Mouse (Mus musculus) kidney, postnatal 4 days (tissue): ENCODE measurements around the gene Ttc39d.
"Not testable (repeated sequence)": the region's sequence is repeated elsewhere in the genome, so short reads cannot be mapped to it uniquely, and the experiment has no call there.

ENCODE experiments used
- DNase-seq, 2 experiments: peaks; one replicate each; pipeline ENCODE4 v3.0.0; 2021; ENCODE audit warnings: mixed read lengths in 2 of 2

Ttc39d gene

DNA sequence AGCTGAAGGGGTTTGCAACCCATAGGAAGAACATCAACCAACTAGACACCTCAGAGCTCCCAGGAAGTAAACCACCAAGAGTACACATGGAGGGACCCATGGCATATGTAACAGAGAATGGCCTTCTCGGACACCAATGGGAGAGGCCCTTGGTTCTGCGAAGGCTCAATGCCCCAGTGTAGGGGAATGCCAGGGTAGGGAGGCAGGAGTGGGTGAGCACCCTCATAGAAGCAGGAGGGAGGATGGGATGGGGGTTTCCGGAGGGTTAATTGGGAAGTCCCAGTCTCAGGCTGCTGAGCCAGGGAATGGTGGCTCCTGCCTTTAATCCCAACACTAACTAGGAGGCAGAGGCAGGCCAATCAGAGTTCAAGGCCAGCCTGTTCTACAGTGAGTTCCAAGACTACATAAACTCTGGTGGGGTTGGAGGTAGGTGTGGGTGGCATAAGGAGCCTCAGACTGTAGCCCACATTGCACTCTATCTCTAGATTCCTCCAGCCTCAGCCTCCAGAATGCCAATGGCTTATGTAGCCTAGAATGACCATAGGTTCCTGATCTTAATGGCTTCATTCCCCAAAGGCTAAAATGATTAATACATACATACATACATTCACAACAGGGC, 8.0 kb upstream of the Ttc39d start:
- no peak for DNase-seq

DNA sequence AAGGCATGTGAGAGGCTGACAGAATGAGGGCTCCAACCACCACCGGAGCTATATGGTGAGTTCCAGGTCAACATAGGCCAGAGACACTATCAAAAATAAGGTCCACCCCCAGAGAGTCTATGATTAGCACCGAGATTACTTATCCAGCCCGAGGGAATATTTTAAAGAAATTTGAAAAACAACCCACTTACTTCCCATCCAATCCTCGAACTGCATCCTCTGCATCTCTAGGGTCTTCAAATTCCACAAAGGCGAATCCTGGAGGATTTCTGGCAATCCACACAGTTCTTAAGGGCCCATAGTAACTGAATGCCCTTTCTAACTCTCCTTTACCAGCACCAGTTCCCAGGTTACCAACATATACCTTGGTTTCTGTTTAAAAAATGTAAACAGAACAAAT, 1.6 kb upstream of the Ttc39d start:
- DNase-seq, result no peak

DNA sequence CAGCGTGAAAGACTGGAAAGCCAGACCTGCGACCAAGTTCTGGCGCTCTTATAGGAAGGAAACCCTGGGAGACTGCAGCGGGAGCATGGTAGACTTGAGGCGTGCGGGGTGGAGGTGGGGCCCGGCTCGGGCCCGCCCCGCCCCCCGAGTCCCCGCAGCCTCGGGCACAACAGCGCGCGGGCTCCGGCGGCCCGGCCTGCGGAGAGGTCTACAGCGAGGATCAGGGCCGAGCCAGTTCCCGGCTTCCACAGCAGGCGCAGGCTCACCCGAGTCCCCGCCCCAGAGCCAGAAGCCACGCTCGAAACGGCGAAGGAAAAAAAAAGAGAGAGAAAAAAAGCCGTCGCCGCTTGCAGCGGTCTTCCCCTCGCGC, 974 bp upstream of the Ttc39d start:
- peak in 1 of 2 experiments; percentile 82 for DNase-seq

DNA sequence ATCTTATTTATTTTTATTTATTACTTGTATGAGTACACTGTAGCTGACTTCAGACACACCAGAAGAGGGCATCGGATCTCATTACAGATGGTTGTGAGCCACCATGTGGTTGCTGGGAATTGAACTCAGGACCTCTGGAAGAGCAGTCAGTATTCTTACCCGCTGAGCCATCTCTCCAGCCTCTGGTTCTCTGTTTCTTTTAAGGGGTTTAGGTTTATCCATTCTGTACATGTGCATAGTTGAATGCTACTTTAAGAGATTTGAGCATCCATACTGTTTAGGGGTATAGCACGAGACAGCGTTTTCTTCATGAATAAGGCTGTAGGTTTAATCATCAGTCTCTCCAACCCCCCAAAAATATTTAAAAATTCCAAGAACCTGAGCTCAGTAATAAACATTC, 6.7 kb downstream of the Ttc39d start:
- not testable (repeated sequence) for DNase-seq

DNA sequence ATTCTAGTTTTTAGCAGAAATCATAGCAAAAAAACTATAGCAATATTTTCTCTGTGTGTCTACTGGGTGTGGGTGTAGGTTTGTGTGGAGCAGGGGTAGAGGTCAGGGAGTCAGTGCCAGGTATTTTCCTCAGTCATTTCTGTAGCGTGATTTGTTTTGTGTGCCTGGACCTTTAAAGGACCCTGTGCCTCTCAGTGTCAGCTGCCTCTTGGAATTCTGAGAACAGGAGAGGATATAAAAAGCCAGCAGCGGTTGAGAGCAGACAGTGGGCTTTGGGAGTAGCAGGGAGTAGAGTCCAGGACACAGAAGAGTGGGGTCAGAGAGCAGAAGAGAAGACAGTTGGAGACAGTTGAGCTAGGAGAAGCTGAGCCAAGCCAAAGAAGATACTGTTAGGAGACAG, 12.9 kb downstream of the Ttc39d start:
- DNase-seq, result no peak

DNA sequence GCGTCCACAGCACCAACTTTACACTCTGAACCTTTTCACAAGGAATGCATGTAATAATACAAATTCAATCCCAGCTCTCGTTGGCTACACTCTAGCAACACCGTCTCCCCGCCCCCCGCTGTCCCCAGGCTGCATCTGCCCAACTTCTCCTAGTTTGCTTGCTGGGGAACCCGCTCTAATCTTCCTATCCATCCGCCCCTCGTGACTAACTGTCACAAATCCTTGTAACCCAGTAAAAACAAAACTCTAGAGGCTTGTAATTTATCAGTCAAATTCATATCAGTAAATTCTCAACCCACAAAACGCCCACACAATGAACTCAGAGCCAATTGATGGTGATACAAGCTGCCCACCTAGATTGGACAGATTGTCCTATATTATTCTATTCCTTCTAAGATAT, 13.9 kb downstream of the Ttc39d start:
- no peak for DNase-seq

DNA sequence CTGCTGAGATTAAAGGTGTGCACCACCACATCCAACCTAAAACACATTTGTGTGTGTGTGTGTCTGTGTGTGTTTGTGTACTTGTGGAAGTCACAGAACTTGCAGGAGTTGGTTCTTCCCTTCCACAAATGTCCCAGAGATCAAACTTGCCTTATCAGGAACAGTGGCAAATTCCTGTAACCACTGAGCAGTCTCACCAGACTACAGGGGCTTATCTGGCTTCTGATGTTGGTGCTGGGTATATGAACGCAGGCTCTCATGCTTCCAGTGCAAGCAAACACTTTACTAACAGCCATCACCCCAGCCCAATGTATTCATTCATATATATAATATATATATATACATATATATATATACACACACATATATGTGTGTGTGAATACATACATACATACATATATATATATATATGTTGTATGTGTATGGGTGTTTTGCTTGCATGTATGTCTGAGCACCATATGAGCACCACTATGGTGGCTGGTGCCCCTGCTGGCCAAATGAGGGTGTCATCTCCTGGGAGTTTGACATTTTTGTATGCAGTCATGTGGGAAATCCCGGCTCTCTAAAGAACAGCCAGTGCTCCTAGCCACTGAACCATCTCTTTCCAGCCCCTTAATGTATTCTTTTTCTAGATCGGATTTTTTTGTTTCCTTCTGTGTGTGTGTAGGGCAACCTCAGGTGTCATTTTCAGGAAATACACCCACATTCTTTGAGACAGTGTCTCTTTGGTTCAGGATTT, 14.8 kb downstream of the Ttc39d start:
- DNase-seq, result peak; percentile 42 to 49

DNA sequence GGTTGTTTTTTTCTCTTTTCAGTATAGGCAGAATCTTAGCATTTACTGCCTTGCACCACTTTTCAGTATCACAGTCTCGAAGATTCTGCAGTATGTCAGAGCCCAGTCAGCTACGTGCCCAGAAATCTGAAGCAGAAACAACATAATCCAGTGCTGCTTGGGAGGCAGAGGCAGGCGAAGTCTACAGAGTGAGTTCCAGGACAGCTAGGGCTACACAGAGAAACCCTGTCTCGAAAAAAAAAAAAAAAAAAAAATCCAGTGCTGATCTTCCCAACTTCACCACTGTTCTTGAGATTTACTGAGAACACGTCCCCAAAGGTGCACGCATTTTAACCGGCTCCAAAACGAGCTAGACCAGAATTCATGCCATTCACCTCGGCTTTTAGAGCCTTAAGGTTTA, 16.6 kb downstream of the Ttc39d start:
- DNase-seq, result peak in 1 of 2 experiments; percentile 10

DNA sequence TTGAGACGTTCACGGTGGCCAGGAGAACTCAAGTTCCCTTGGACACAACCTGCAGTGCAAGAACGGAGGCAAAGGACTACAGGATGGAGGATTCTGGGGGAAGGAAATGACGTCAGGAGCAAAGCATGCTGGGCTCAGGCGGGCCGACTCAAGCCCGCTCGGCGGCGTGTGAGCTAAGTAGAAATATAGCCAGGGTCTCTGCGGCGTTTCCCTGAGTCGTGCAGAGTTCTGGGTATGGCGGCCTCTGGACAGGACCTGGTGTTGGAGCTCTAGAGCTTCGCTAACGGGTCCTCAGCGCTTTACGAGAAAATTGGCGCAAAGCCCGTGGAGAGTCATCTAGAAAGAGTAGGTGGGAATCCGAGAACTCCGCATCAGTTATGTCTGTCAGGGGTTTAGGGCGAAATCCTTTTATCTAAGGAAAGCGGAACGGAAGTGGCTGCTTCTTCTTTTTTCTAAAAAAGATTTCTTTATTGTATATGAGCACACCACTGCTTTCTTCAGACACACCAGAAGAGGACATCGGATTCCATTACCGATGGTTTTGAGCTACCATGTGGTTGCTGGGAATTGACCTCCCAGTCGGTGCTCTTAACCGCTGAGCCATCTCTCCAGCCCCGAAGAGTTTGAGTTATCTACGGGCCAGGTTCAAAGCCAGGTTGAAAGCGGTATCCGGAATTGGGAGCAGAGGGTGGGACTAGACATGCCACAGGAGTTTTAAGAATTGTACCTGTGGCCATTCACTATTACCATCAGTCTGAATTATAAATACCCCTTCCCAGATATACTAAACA, 17.3 kb downstream of the Ttc39d start, which contains the start of gene Gemin6:
Gene Gemin6 (plus strand): TSS at position 116 of the 791 bp plus-strand sequence.
- DNase-seq, result peak; percentile 85 to 91

DNA sequence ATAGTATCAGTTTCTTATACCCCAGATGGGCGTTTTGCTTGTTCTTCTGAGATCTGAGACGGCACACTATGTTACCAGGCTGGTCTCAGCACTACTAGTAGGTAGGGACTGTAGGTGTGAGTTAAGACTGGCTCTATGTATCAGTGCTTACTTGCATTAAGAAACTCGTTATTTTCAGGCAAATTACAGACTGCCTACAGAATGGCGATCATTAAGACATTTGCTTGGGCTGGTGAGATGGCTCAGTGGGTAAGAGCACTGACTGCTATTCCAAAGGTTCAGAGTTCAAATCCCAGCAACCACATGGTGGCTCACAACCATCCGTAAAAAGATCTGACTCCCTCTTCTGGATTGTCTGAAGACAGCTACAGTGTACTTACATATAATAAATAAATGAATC, 17.9 kb downstream of the Ttc39d start:
- not testable (repeated sequence) for DNase-seq

DNA sequence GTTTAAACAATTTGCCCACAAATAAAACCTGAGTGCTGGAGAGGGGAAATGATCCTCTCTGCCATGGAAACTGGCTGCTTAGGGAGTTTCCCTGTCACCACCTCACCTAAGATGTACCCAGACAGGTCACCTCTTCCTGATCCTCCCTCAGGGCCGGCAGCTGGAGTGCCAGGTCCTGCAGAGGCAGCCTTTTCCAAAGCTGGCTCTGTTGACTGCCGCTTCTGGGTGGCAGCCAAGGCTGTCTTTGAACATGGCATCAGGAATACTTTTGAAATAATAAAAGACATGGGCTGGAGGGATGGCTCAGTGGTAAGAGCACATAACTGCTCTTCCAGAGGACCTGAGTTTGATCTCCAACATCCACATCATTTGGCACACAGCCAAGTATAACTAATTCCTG, 22.1 kb downstream of the Ttc39d start:
- no peak for DNase-seq

DNA sequence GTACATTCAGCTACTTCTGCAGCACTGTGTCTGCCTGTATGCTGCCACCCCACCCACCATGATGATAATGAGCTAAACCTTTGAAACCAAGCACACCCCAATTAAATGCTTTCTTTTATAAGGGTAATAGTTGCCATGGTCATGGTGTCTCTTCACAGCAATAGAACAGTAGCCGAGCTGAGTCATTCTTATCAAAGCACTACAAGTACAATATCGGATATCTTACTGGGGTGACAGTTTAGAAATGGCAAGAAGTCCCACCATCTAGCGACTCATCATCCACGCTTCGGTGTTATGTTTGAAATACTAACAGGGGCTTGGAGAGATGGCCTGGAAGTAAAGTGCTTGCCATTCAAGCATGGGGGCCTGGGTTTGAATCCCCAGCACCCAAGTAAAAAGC, 26.6 kb downstream of the Ttc39d start:
- DNase-seq, result no peak

DNA sequence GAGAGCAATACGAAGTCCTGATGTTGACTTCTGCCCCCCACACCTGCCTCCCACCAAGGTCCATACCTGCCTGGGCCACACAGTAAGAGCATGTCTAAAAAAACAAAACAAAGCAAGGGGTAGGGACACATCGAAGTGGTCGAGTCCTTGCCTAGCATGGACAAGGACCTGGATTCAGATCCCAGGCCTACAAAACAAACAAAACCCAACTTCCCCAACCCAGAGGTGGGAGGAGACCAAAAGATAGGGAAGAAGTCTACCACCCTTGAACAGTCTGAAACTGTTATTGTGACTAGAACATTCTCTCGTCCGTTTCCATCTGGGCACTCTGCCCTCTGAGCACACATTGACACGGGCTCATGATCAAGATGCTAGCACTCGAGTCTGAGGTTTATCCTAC, 27.1 kb downstream of the Ttc39d start:
- DNase-seq, result no peak

DNA sequence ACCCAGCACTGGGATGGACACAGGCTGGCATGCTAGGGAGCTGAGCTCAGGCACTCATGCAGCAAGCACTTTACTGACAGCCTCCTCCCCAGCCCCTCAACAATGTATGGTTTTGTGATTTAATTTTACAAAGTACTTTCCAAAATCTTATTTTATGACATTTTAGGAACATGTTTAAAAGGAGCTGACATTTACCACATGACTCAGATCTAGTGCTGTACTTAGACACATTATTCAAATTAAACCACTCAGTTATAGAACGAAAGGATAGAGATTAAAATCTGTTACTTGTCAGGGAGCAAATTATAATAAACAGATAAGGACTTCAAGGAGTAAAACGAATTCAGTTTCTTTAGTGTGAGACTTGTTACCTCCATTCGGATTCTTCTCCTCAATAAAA, 28.2 kb downstream of the Ttc39d start:
- no peak for DNase-seq

DNA sequence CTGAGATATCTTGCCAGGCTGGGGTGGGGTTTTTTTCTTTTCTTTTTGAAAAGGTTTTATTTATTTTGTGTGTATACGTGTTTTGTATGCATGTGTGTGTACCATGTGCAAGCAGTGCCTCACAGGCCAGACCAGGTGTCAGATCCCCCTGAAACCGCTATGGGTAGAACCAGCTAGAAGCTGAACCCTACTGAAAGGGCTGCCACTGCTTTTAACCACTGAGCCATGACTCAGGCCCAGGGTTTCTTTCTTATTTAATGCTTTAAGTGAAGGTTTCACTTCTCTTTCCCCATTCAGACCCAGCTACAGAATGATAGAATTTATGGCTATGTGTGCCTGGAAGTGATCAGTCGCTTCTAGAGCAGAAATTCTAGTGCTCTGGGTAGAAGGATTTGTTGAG, 29.5 kb downstream of the Ttc39d start:
- no peak for DNase-seq

DNA sequence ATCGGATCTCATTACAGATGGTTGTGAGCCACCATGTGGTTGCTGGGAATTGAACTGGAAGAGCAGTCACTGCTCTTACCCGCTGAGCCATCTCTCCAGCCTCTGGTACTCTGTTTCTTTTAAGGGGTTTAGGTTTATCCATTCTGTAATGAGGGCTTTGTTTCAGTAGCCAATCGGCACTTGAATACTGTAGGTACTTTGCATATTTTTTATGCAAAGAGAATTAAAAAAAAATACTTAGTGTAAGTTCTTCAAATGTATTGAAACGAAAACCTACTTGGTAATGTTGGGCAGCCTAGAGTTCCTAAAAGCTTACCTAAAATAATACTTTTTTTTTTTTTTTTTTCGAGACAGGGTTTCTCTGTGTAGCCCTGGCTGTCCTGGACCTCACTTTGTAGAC, 30.2 kb downstream of the Ttc39d start:
- DNase-seq, result no peak

DNA sequence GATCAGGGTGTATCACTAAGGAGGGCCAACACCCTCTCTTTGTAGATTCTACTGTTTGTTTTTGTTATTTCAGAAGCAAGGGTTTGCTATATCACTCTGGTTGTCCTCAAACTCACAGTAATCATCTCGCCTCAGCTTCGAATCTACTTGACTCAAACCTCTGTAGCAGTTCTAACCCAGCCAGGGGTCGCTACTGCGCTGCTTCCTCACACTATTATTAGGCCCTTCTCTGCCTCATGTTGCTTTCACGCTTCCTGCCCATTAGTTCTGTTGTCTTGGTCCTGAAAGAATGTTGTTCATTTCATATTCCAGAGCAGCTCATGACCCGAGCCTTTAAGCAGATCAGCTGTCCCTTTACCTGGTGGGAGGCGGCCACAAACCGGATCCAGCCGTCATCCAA, 34.3 kb downstream of the Ttc39d start:
- no peak for DNase-seq

DNA sequence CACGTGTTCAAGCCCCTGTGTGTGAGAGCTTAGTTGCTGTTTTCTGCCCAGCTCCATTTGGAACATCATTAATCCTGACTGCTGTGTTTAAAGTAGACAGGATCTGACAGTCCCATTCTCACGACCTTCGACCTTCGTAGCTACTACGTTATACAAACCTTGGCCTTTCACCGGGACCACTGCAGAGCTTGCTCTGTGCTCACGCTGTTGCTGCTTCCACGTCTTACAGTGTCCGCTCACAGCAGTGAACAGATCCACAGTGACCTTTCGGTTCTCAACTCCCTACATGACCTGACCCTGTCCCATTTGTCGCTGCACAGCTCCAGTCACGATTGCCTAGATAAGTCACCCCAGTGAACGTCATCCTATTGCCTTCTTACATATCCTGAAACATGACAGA, 35.9 kb downstream of the Ttc39d start:
- no peak for DNase-seq

DNA sequence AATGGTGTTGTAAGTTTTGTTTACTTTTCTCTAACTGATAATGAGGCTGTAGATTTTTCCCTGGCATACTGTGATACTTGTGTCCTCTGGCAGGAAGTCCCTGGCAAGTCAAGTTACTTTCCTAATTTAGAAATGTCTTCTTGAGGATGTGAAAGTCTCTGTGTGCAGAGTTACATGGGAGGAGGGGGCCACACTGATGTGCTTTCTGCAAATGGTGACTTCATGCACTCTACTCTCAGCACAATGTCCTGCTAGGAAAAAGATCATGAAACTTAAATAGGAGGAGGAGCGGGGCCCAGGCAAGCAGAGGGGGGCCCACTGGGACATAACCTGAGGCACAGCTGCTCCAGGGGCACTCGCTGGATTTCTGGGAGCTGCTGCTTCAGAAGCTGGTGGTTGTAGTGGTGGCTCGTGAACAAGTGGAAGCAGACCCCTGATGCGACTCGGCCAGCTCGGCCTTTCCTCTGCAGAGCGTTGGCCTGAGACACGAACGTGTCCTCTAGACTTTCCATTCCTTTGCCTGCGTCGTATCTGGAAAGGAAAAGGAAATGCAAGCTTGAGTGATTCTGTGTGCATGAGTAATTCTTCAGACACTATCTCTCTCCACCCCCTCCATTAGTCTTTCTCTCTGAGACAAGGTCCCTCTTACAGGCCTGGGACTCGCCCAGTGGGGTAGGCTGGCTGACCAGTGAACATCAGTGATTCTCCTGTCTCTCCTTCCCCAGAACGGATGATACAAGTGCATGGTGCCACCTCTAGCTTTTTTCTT, 45.7 kb downstream of the Ttc39d start:
- DNase-seq, result peak; percentile 7 to 17

DNA sequence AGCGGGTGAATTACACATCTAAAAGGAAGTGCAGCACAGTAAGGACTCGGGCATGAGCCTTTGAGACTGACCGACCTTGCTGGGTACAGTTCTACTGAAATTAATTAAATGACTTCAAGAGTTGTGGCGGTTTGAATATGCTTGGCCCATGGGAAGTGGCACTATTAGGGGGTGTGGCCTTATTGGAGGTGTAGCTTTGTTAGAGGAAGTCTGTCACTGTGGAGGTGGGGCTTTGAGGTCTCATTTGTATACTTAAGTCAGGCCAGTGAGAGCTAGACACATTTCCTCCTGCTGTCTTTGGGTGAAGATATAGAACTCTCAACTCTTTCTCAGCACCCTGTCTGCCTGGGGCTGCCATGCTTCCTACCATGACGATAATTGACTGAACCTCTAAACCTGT, 47.2 kb downstream of the Ttc39d start:
- DNase-seq, result no peak

DNA sequence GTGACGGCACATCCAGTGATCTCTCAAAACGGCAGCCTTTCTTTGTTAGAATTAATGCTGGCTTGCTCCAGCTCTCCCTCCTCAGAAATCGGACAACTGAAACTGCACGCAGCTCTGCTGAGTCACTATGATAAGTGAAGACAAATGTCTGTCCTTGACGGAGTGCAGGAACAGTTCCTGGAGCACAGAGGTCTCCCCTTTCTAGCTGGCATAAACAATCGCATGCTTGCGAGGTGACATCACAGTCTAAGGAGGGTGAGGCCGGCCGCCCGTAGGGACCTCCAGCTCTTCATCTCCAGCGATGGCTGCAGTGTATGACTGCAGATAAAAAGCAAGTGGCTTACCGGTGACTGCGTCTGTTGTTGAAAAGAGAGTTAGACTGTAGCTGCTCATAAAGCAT, 47.9 kb downstream of the Ttc39d start:
- DNase-seq, result peak in 1 of 2 experiments; percentile 18

DNA sequence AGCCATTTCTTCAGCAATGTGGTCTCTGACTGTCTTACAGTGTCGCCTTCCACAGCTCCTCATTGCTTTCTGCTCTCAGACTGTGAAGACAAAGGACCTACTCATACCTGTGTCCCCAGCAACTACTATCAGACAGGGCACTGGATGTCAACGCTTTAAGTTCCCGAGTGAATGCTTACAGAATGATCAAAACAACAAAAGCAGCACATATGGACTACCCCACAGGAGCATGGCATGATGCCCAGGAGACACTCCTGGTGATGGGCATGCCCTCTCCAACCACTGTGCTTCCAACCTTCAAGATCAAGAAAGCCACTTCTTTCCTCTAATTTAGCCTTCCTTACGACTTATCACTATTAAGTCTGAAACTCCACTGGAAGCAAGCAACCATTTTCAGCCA, 59.8 kb downstream of the Ttc39d start:
- no peak for DNase-seq
